Mouse (Mus musculus) spleen, postnatal 4 days (tissue): Measurements from ENCODE around the gene Zc3hav1.

ENCODE experiments used
- DNase-seq, 2 experiments: peaks; one replicate each; pipeline ENCODE4 v3.0.0; 2022; ENCODE audit warnings: low spot score in 2 of 2

The Zc3hav1 gene

GRCm38 (mm10) chr6:38352451-38352850, 2.0 kb downstream of the Zc3hav1 start:
- no peak for DNase-seq

GRCm38 (mm10) chr6:38351930-38352329, 2.5 kb downstream of the Zc3hav1 start:
- DNase-seq: no peak

GRCm38 (mm10) chr6:38349806-38350205, 4.6 kb downstream of the Zc3hav1 start:
- DNase-seq: no peak

- no peak for DNase-seq
Measured at GRCm38 (mm10) chr6:38348811-38349453, 5.5 kb downstream of the Zc3hav1 start.

- no peak for DNase-seq
Measured at GRCm38 (mm10) chr6:38347875-38348274, 6.5 kb downstream of the Zc3hav1 start.

- DNase-seq: peak; percentile 81 to 86
Measured at GRCm38 (mm10) chr6:38345796-38346195, 8.6 kb downstream of the Zc3hav1 start.

- no peak for DNase-seq
Measured at GRCm38 (mm10) chr6:38344006-38344670, 10.3 kb downstream of the Zc3hav1 start.

GRCm38 (mm10) chr6:38343581-38343980, 10.8 kb downstream of the Zc3hav1 start:
- no peak for DNase-seq

GRCm38 (mm10) chr6:38342666-38342992, 11.8 kb downstream of the Zc3hav1 start:
- no peak for DNase-seq

- DNase-seq: peak; percentile 63 to 75
Measured at GRCm38 (mm10) chr6:38341751-38342665, 12.4 kb downstream of the Zc3hav1 start.

GRCm38 (mm10) chr6:38339078-38339477, 15.3 kb downstream of the Zc3hav1 start:
- DNase-seq: no peak

- DNase-seq: no peak
Measured at GRCm38 (mm10) chr6:38337951-38338350, 16.5 kb downstream of the Zc3hav1 start.

GRCm38 (mm10) chr6:38337166-38337705, 17.2 kb downstream of the Zc3hav1 start:
- DNase-seq: no peak

GRCm38 (mm10) chr6:38335264-38335663, 19.1 kb downstream of the Zc3hav1 start:
- DNase-seq: no peak

GRCm38 (mm10) chr6:38326596-38326995, 27.8 kb downstream of the Zc3hav1 start:
- DNase-seq: no peak

- DNase-seq: no peak
Measured at GRCm38 (mm10) chr6:38320621-38321020, 33.8 kb downstream of the Zc3hav1 start.

GRCm38 (mm10) chr6:38316050-38316449, 38.4 kb downstream of the Zc3hav1 start:
- DNase-seq: peak; percentile 75 to 77

- DNase-seq: no peak
Measured at GRCm38 (mm10) chr6:38309741-38310140, 44.7 kb downstream of the Zc3hav1 start.

GRCm38 (mm10) chr6:38304981-38305380, 49.4 kb downstream of the Zc3hav1 start:
- DNase-seq: no peak

- DNase-seq: peak; percentile 46 to 81
Measured at GRCm38 (mm10) chr6:38298761-38299401, 55.5 kb downstream of the Zc3hav1 start, which contains the start of gene Zc3hav1l. Gene Zc3hav1l (minus strand): TSS chr6:38299259.

- no peak for DNase-seq
Measured at GRCm38 (mm10) chr6:38298246-38298635, 56.2 kb downstream of the Zc3hav1 start.
